Mouse (Mus musculus) testis, adult 2 months (tissue): ENCODE measurements at regions not wholly inside any gene's neighbourhood (a gene's known extent, or its start where the extent isn't known, plus 50 kb on each side); places are given as distances from the start of the nearest gene placed in this dataset.

ENCODE experiments used
- CTCF ChIP-seq: fragments of 200-500 bp; IDR thresholded peaks from 2 replicates; pipeline ENCODE4 v1.5.1; 2012; ENCODE audit warnings: low read depth, mild to moderate bottlenecking, inconsistent platforms, low read length, moderate library complexity; ENCODE audit not compliant: control insufficient read depth, insufficient read depth, insufficient replicate concordance
- POLR2A ChIP-seq: fragments of 200-500 bp; IDR thresholded peaks from 2 replicates; pipeline ENCODE4 v1.6.1; 2012; ENCODE audit warnings: low read depth, mild to moderate bottlenecking, inconsistent platforms, low read length, moderate library complexity; ENCODE audit not compliant: control insufficient read depth

DNA sequence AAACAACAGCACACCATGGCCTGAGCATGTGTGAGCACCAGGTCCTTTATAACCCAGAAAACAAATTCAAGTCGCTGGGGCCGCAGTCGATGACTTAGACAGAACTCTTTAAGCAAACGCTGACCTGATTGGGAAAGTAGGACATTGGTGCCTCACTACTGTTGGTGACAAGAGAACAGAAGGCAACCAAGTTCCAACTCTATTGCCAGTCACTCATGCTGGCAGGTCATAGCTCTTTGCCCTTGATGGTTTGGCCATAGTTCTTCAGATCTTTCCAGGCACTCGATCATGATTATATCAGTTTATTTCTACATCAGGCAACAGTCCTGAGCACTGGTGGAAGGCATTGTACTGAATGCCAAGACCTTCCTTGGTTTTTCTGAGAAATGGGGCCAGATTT lies 94.7 kb downstream of the Ehf start:
- TF ChIP-seq CTCF = no peak
- no peak for TF ChIP-seq POLR2A
